Mouse (Mus musculus): Measurements from ENCODE around the gene Dnm3. TPM values are rescaled to one million over a fixed set of nuclear protein-coding genes. Genes with fewer than 3 reads are reported as not detected.

The Dnm3 gene
- polyA plus RNA-seq, 1 experiment from 2014 or later = 4.4 TPM

DNA sequence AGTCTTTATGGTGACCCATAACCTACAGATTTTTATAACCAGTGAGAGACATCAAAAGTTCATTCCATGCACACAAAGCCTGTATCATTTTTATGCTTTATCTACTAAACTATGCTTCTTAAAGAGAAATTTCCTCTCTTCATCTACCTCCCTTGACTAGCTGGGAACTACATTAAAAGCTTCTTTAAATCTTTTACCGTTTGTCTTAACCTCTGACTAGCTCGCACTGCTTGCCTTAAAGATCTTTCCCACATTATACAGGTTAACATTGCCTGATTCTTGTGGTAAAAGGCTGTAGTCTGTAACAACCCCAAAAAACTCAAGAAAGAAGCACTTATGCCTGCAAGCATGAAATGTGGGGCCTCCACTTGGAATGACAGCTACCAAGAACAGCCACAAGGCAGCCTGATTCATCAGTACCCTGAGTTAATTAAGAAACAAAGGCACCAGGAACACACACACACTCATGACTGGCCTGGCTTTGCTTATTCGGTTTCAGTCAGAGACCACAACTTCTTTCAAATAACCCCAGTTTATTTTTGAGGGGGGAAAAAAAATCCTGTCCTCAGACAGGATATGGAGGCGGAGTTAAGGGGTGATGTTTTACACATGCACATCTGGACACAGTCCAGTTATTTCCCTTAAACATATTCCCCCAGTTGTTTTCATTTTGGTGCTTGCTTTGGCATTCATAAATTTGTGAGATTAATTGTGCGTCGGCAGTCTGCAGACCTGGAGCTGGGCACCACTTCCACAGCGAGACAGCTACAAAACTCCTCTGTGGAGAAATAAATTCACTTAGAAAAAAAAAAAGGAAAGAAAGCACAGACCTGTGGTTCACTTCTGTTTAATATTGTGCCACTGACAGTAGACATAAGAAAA lies 291.1 kb downstream of the Dnm3 start:
- Histone ChIP-seq H3K27me3 (replicated peaks) (no peaks in the 10 kb centered on the region), H3K4me3 (replicated peaks) (no peak overlapping the region), H3K4me2 (replicated peaks) (no peak overlapping the region), H3K9ac (no peak overlapping the region), H3K27ac (peak overlapping the region; percentile 78), H3K4me1 (replicated peaks) (peaks cover 15% of the 10 kb centered on the region), H3K9me3 (no peaks in the 10 kb centered on the region), H3K36me3 (no peaks in the 10 kb centered on the region)
- ATAC-seq = peak; percentile 79
- 31% methylated on average over 7 of the region's 7 CpGs for WGBS

DNA sequence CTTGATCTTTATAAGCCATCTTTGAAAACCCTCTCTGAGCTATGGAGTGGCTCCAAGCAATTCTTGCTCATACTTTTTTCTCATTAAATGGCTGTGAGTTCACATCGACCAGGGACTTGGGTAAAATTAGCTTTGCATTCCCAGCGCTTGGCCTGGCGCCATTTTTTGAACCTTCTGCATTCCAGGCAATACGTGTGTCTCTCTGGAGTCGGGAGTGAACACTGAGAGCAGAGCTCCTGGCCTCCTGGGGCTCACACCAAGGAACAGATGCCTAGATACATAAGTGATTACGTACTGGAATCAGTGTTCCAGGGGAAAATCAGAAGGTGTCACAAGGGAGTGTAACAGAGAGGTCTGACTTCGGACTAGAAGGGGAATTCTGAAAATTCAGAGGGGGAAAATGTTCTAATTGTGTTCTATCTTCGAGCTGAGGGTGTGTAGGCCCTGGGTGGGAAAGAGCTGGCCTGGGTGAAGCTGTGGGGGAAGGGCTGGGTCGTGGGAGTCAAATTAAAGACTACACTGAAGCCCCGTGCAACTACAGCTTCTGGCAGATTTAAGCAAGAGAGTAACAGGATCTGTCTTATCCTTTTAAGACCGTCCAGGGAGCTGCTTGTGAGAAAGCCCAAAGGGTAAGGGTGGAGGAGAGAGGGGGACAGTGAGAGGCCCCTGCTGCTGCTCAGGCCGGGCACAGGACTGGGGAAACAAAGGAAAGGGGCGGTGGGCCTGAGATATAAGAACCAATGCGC lies 293.7 kb downstream of the Dnm3 start:
- Histone ChIP-seq H3K36me3 (no peaks in the 10 kb centered on the region), H3K9me3 (no peaks in the 10 kb centered on the region), H3K4me3 (replicated peaks) (no peak overlapping the region), H3K4me2 (replicated peaks) (no peak overlapping the region), H3K4me1 (replicated peaks) (peaks cover 15% of the 10 kb centered on the region), H3K27ac (peak overlapping the region; percentile 28; the same call in 1 of the 2 replicates), H3K27me3 (replicated peaks) (no peaks in the 10 kb centered on the region), H3K9ac (no peak overlapping the region)
- no peak for ATAC-seq
- 46% methylated on average over 14 of the region's 14 CpGs for WGBS

DNA sequence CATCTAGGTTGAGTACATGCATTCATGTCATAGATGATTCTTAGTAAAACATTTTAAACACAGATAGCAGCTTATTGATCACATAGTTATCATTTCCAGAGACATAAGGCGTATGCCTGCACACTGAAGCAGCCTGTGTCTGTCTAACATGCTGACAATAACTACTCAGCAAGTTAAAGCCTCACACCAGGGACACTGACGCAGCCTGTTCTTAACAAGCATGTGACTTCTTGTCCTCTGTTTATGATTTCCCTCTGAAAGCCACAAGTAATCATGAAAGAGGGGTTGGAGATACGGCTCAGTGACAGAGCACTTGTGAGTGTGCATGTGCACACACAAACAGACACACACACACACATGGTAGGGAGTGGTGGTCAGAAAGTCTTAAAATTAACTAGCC lies 294.4 kb downstream of the Dnm3 start:
- H3K4me1 ChIP-seq (replicated peaks) = peaks cover 15% of the 10 kb centered on the region
- no peaks in the 10 kb centered on the region for H3K9me3 ChIP-seq
- peak overlapping the region; percentile 28 for H3K27ac ChIP-seq
- no peak for ATAC-seq
- no peak overlapping the region for H3K9ac ChIP-seq
- no peak overlapping the region for H3K4me3 ChIP-seq (replicated peaks)
- H3K4me2 ChIP-seq (replicated peaks) = no peak overlapping the region
- H3K36me3 ChIP-seq = no peaks in the 10 kb centered on the region
- WGBS = 59% methylated on average over 3 of the region's 3 CpGs
- H3K27me3 ChIP-seq (replicated peaks) = no peaks in the 10 kb centered on the region

DNA sequence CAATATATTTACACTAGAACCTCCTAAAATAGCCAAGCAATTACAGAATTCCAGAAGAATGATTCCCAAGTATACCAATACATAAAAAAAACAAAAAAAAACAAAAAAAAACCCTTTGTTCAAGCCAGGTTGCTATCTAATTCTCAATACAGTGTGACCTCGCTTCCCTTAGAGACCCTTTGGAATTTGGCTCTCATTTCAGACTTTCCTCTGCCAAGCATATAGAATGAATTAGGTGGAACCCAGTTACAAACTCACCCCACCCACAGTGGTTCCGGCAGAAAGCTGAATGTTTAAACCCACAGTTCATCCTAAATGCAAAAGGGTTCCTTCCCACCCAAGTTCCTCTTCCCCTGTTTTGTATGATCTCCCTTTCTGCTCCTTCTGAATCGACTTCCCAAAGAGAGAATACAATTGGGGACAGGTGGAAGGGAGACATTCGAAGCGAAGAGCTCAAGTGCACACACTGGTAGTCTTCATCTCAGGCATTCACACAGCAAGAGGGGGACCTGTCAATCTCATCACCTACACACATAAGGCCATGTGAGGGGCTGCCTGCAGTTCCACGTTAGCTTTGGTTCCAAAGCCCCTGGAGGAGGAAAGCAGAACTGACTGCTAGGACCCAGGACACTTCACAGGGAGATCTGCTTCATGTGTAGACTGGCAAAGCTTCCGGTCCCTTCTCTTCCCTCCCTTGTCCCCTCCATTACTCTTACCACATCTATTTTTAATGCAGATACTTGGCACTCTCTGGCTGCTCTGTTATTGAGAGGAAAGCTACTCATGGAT lies 296.5 kb downstream of the Dnm3 start:
- Histone ChIP-seq H3K36me3 (no peaks in the 10 kb centered on the region), H3K9ac (no peak overlapping the region), H3K4me1 (replicated peaks) (peaks cover 15% of the 10 kb centered on the region), H3K27me3 (replicated peaks) (no peaks in the 10 kb centered on the region), H3K4me3 (replicated peaks) (no peak overlapping the region), H3K27ac (peak overlapping the region; percentile 36; the same call in 1 of the 2 replicates), H3K4me2 (replicated peaks) (no peak overlapping the region), H3K9me3 (no peaks in the 10 kb centered on the region)
- ATAC-seq = no peak
- WGBS = 73% methylated on average over 7 of the region's 7 CpGs

DNA sequence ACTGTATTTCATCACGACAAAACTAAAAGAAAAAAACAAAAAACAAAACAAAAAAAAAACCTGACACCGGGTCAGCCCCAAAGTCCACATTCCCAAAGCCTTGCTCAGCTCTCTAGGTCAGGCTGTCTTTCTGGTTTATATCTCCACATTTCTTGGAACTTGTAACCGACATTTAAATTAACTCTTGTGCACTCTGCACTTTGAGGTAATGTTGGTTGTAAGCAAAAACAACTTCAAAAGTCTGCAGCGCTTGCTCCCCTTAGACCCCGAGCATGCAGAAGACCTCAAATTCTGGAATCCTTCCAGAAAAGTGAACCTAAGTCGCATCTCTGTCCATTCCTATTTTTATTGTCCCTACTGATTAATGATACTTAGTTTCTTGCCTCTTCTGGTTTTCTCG lies 297.4 kb downstream of the Dnm3 start:
- no peaks in the 10 kb centered on the region for H3K9me3 ChIP-seq
- H3K36me3 ChIP-seq = no peaks in the 10 kb centered on the region
- H3K4me3 ChIP-seq (replicated peaks) = no peak overlapping the region
- no peak overlapping the region for H3K27ac ChIP-seq
- H3K4me1 ChIP-seq (replicated peaks) = peaks cover 12% of the 10 kb centered on the region
- no peaks in the 10 kb centered on the region for H3K27me3 ChIP-seq (replicated peaks)
- no peak; the same call in 1 of the 2 replicates for ATAC-seq
- no peak overlapping the region for H3K4me2 ChIP-seq (replicated peaks)
- no peak overlapping the region for H3K9ac ChIP-seq
- 31% methylated on average over 7 of the region's 7 CpGs for WGBS

DNA sequence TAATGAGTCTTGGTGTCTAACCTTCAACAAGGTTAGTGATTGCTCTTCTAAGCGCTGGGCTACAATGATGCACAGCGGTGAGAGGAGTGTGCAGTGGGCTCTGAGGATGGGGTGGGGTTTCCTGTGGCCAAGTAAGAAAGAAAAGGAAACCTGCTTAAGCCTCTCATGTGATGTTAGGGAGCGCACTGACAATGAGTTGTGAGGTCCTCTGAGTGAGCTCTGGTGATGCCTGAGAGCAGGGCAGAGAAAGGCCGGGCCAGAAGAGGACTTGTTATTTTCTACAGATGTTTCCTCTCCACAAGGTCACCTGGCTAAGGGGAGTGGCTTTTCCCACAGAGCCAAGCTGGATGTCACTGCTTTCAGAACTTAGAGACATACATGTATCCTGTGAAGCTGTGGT lies 298.4 kb downstream of the Dnm3 start:
- 80% methylated on average over 4 of the region's 4 CpGs for WGBS
- 0 out of 2 replicates have a peak overlapping the region, but pooled peaks have one; percentile 32 for H3K27ac ChIP-seq
- ATAC-seq = no peak

DNA sequence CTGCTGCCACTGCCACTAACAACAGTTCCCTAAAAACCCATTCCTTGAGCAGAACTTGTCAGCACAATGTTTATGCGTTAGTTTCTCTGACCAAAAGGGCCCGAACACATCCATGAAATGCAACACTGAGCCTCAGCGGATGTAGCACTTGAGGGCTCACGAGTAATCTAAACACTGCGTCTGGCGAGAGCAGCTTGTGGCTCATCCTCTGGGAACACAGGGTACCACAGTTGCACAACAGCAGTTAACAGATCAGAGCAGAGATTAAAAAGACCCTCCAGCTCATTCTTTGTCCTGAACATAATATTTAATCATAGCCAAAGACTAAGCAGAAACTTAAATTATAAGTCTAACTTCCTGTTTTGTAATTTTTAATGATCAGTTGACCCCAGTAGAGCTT lies 305.0 kb downstream of the Dnm3 start:
- no peak overlapping the region for H3K4me2 ChIP-seq (replicated peaks)
- whole genome bisulfite sequencing = 43% methylated on average over 6 of the region's 6 CpGs
- H3K9ac ChIP-seq = no peak overlapping the region
- ATAC-seq = no peak
- no peaks in the 10 kb centered on the region for H3K4me1 ChIP-seq (replicated peaks)
- no peaks in the 10 kb centered on the region for H3K36me3 ChIP-seq
- H3K27ac ChIP-seq = no peak overlapping the region
- H3K27me3 ChIP-seq (replicated peaks) = no peaks in the 10 kb centered on the region
- H3K9me3 ChIP-seq = no peaks in the 10 kb centered on the region
- H3K4me3 ChIP-seq (replicated peaks) = no peak overlapping the region

More for the DNA sequence above, 298.4 kb downstream of the Dnm3 start:
- no peaks in the 10 kb centered on the region for H3K9me3 ChIP-seq
- H3K4me1 ChIP-seq (replicated peaks) = peaks cover 8% of the 10 kb centered on the region
- H3K27me3 ChIP-seq (replicated peaks) = no peaks in the 10 kb centered on the region
- H3K4me2 ChIP-seq (replicated peaks) = no peak overlapping the region
- H3K9ac ChIP-seq = no peak overlapping the region
- H3K4me3 ChIP-seq (replicated peaks) = no peak overlapping the region
- no peaks in the 10 kb centered on the region for H3K36me3 ChIP-seq

DNA sequence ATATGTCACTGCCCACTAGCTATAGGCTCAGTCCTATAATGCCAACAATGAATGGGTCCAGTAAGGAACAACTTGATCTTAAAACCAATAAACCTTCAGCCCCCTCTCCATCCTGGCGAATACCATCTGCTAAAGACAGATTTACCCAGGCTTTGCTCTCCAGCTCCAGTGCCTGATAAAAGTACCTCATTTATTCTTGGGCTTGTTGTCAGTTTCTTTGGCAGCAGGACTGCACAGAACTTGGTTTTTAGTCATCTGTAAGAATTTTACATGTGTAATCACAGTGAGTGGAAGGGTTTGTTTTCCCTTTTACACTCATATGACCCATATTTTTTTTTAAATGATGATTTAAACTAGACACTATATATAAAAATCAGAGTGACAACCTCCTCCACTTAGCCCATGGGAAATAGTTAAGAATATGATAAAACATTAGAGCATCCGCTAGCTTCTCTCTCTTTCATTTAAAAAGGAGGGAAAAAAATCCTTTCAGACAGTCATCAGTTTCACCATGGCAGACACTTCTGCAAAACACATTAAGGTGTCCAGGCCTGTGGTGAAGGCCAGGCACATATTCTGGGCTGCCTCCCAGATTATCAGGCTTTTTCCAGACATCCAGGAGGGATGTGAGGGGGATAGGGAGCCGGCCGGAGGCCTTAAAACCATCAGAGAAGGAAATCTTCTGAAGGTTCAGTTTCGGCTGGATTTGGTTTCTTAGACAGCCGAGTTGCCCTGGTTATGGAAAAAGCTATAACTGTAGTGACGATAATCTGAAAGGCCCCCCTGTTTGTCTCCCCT lies 313.9 kb downstream of the Dnm3 start:
- Histone ChIP-seq H3K27me3 (replicated peaks) (no peaks in the 10 kb centered on the region), H3K4me3 (replicated peaks) (no peak overlapping the region), H3K36me3 (no peaks in the 10 kb centered on the region), H3K4me1 (replicated peaks) (no peaks in the 10 kb centered on the region), H3K4me2 (replicated peaks) (no peak overlapping the region), H3K9ac (no peak overlapping the region), H3K27ac (0 out of 2 replicates have a peak overlapping the region, but pooled peaks have one; percentile 7), H3K9me3 (no peaks in the 10 kb centered on the region)
- WGBS = 68% methylated on average over 7 of the region's 7 CpGs
- no peak for ATAC-seq

DNA sequence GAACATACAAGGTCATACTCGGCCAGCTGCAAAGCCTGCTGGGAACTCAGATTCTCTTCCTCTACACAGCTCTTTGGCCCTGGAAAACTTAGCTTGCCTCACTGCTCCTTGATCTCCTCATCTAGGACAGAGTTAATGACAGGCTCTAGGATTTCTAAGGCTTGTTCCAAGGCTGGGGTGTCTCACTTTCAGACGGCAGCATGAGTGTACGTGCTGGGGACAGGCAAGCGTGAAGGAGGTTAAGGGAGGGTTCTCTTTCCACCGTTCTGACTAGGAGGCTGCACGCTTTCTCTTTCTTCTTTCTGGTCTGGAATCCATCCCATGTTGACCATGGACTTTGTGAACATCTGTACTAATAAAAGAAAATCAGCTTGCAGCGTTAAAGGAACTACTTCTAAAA lies 315.2 kb downstream of the Dnm3 start:
- no peaks in the 10 kb centered on the region for H3K9me3 ChIP-seq
- no peaks in the 10 kb centered on the region for H3K27me3 ChIP-seq (replicated peaks)
- no peak overlapping the region for H3K4me2 ChIP-seq (replicated peaks)
- H3K27ac ChIP-seq = no peak overlapping the region
- no peak overlapping the region for H3K4me3 ChIP-seq (replicated peaks)
- no peak overlapping the region for H3K9ac ChIP-seq
- H3K4me1 ChIP-seq (replicated peaks) = no peaks in the 10 kb centered on the region
- WGBS = 79% methylated on average over 7 of the region's 7 CpGs
- ATAC-seq = no peak
- H3K36me3 ChIP-seq = no peaks in the 10 kb centered on the region

DNA sequence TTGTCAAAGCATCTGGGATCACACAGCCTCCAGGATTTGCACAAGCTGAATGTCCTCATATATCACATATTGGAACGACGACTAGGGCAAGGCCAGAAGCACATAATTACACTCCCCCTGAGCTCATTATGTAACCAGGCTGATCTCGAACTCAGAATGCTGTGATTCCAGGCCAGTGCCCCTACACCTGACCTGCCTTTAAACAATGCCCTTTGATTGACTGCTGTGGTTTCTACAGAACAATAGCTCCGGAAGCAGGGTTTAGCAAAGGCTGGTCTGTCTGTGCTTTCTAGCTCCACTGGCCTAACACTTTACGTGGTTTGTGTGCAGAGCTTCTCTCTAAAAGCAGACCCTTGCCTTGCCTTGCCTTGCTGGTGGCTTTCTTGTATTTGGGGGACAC lies 315.6 kb downstream of the Dnm3 start:
- WGBS = 58% methylated on average over 5 of the region's 5 CpGs
- no peaks in the 10 kb centered on the region for H3K27me3 ChIP-seq (replicated peaks)
- H3K4me1 ChIP-seq (replicated peaks) = no peaks in the 10 kb centered on the region
- H3K9me3 ChIP-seq = no peaks in the 10 kb centered on the region
- no peak overlapping the region for H3K4me3 ChIP-seq (replicated peaks)
- H3K9ac ChIP-seq = no peak overlapping the region
- H3K36me3 ChIP-seq = no peaks in the 10 kb centered on the region
- no peak for ATAC-seq
- no peak overlapping the region for H3K4me2 ChIP-seq (replicated peaks)
- H3K27ac ChIP-seq = no peak overlapping the region

DNA sequence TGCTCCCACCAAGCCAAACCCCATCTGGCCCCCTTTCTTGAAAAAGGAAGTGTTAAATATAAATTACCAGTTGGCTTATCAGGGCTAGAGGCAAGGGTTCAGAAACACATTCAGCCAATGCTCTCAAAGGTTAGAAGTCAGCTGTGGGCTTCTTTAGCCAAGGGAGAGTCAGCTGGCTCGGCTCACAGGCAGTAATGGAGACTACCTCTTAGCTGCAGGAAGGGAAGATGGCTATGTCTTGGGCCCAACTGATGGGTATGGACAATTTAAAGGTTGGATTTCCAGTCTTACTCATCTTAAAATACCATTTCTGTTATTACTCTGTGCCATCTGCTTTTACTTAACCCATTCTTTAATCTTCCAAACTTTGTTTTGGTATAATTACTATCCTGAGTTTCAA lies 317.1 kb downstream of the Dnm3 start:
- ATAC-seq = no peak
- Histone ChIP-seq H3K27me3 (replicated peaks) (no peaks in the 10 kb centered on the region), H3K27ac (no peak overlapping the region), H3K9me3 (no peaks in the 10 kb centered on the region), H3K4me3 (replicated peaks) (no peak overlapping the region), H3K9ac (no peak overlapping the region), H3K4me2 (replicated peaks) (no peak overlapping the region), H3K36me3 (no peaks in the 10 kb centered on the region), H3K4me1 (replicated peaks) (no peaks in the 10 kb centered on the region)
- WGBS = 76% methylated on average over 1 of the region's 1 CpGs

All from intestine, embryonic 15.5 days (tissue).